Mouse (Mus musculus): ENCODE results near the gene Gm4305.
"Not testable (repeated sequence)": the region's sequence is repeated elsewhere in the genome, so short reads cannot be mapped to it uniquely, and the experiment has no call there.

Gene Gm4305

DNA sequence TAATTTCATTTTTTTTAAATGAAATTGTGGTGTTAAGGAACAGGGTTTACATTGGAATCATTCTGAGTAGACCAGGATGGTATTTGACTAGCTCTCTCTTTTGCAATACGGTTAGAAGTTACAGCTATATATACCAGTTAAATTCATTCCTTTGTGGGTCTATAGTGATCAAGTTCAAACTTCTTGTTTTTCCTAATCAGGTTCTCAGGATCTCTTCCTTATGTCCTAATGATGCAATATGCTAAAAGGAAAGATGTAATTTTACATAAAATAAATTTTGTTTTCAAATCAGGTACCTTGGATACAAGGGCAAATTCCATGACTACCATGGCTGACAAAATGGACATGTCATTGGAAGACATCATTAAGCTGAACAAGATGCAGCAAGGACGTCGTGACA is at the start of gene Gm4305:
Gene Gm4305 (plus strand): TSS at position 301 of the 400 bp plus-strand sequence.
- in situ Hi-C loops (cut with MboI, MseI) = not testable (repeated sequence)

DNA sequence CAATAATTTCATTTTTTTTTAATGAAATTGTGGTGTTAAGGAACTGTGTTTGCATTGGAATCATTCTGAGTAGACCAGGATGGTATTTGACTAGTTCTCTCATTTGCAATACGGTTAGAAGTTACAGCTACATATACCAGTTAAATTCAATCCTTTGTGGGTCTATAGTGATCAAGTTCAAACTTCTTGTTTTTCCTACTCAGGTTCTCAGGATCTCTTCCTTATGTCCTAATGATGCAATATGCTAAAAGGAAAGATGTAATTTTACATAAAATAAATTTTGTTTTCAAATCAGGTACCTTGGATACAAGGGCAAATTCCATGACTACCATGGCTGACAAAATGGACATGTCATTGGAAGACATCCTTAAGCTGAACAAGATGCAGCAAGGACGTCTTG is 15.5 kb upstream of the Gm4305 start, which contains the start of gene Gm4301:
Gene Gm4301 (plus strand): TSS at position 301 of the 400 bp plus-strand sequence.
- in situ Hi-C loops (cut with MboI, MseI) = not testable (repeated sequence)

DNA sequence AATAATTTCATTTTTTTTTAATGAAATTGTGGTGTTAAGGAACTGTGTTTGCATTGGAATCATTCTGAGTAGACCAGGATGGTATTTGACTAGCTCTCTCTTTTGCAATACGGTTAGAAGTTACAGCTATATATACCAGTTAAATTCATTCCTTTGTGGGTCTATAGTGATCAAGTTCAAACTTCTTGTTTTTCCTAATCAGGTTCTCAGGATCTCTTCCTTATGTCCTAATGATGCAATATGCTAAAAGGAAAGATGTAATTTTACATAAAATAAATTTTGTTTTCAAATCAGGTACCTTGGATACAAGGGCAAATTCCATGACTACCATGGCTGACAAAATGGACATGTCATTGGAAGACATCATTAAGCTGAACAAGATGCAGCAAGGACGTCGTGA is 10.4 kb upstream of the Gm4305 start, which contains the start of gene Gm4302:
Gene Gm4302 (plus strand): TSS at position 301 of the 400 bp plus-strand sequence.
- in situ Hi-C loops (cut with MboI, MseI) = not testable (repeated sequence)

DNA sequence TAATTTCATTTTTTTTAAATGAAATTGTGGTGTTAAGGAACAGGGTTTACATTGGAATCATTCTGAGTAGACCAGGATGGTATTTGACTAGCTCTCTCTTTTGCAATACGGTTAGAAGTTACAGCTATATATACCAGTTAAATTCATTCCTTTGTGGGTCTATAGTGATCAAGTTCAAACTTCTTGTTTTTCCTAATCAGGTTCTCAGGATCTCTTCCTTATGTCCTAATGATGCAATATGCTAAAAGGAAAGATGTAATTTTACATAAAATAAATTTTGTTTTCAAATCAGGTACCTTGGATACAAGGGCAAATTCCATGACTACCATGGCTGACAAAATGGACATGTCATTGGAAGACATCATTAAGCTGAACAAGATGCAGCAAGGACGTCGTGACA is 5.2 kb upstream of the Gm4305 start, which contains the start of gene Gm4303:
Gene Gm4303 (plus strand): TSS at position 301 of the 400 bp plus-strand sequence.
- in situ Hi-C loops (cut with MboI, MseI) = not testable (repeated sequence)

DNA sequence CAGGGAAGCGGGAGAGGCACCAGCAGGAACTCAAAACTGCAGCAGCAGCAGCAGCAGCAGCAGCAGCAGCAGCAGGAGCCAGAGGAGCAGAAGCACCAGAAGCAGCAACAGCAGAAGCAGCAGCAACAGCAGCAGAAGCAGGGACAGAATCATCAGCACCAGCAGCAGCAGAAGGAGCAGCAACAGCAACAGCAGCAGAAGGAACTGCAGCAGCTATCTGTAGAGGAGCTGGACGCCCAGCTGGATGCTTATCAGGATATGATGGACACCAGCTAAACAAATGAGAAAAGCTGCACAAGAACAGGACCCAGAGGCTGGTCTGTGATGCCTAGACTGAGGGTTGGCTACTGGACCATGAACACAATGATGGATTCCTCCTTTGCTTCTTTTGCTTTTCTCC is 5.9 kb downstream of the Gm4305 start:
- in situ Hi-C loops (cut with MboI, MseI) = loop anchor here (5.0 kb wide), 1 partner anchor 35 kb away; no protein-coding TSS in a partner anchor

DNA sequence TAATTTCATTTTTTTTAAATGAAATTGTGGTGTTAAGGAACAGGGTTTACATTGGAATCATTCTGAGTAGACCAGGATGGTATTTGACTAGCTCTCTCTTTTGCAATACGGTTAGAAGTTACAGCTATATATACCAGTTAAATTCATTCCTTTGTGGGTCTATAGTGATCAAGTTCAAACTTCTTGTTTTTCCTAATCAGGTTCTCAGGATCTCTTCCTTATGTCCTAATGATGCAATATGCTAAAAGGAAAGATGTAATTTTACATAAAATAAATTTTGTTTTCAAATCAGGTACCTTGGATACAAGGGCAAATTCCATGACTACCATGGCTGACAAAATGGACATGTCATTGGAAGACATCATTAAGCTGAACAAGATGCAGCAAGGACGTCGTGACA is 10.1 kb downstream of the Gm4305 start, which contains the start of gene Gm4307:
Gene Gm4307 (plus strand): TSS at position 301 of the 400 bp plus-strand sequence.
- in situ Hi-C loops (cut with MboI, MseI) = not testable (repeated sequence)

DNA sequence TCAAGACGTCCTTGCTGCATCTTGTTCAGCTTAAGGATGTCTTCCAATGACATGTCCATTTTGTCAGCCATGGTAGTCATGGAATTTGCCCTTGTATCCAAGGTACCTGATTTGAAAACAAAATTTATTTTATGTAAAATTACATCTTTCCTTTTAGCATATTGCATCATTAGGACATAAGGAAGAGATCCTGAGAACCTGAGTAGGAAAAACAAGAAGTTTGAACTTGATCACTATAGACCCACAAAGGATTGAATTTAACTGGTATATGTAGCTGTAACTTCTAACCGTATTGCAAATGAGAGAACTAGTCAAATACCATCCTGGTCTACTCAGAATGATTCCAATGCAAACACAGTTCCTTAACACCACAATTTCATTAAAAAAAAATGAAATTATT is 31.6 kb downstream of the Gm4305 start, which contains the start of gene Gm4312:
Gene Gm4312 (minus strand): TSS at position 101 of the 400 bp plus-strand sequence.
- in situ Hi-C loops (cut with MboI, MseI) = not testable (repeated sequence)
